Mouse (Mus musculus) bone marrow macrophage, adult 2 months (primary cell): ENCODE measurements at regions not wholly inside any gene's neighbourhood (a gene's known extent, or its start where the extent isn't known, plus 50 kb on each side); places are given as distances from the start of the nearest gene placed in this dataset.

Experiments
- CTCF ChIP-seq: IDR thresholded peaks from 2 replicates; pipeline ENCODE4 v1.5.1; 2012; ENCODE audit warnings: low read depth, mild to moderate bottlenecking, low read length, moderate library complexity
- POLR2A ChIP-seq: IDR thresholded peaks from 2 replicates; pipeline ENCODE4 v1.6.1; 2012; ENCODE audit warnings: mild to moderate bottlenecking, low read depth, low read length, borderline replicate concordance

DNA sequence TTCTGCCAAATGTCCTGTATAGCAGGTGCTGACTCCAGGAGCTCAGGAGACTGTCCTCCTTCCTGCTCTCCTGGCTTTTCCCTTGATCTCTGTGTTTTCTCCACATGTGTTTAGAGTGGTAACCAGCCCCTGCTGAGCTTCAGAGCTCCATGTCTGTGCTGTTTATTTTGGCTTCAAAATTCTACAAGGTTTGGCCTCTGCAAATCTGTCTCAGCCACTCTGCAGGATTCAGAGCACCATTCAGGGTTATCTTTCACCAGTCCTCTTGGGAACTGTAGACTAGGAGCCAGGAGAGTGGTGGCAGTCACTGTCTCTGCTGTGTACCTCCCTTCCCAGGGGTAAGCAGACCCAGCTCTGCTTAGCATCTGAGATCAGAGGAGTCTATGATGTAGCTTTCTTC, 102.7 kb upstream of the Ferd3l start:
- TF ChIP-seq CTCF (no peak), POLR2A (no peak)
